Mouse (Mus musculus) C2C12 (cell line): Measurements from ENCODE around the gene Rft1.

ENCODE experiments used
- CTCF ChIP-seq: IDR thresholded peaks from one replicate; pipeline ENCODE4 v1.5.1; 2011; ENCODE audit not compliant: control insufficient read depth, insufficient read depth, insufficient read length
- USF1 ChIP-seq: IDR thresholded peaks from one replicate; pipeline ENCODE4 v1.6.1; 2011; ENCODE audit warnings: low read depth, mild to moderate bottlenecking, control low read depth, moderate library complexity

DNA sequence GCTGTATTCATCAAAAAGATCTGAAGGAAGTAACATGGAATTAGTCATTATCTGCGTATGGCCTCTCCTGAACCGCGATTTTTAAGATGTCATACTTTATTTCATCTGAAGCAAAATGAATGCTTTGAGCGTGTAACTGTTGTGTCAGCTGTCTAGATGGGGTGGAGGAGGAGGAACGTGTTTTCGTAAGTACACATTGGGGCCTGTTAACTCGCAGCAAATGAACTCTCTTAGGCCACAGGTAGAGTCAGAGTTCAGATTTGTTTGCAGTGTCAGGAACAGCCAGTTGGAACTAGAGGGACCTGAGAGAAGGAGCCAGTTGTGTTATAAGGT is 62.8 kb downstream of the Rft1 start:
- TF ChIP-seq CTCF (no peak), USF1 (no peak)
